Mouse (Mus musculus) ES-Bruce4 (cell line): ENCODE data around the gene 4930452B06Rik. TPM values are rescaled to one million over a fixed set of nuclear protein-coding genes. Genes with fewer than 3 reads are reported as not detected.

Experiments
- H3K27ac ChIP-seq: 2 replicates; pipeline ENCODE4 v1.5.1; 2012; ENCODE audit warnings: low read length, inconsistent platforms; ENCODE audit not compliant: insufficient read depth
- H3K27me3 ChIP-seq: 2 replicates; pipeline ENCODE4 v1.6.1; 2012; ENCODE audit warnings: mild to moderate bottlenecking, low read length, inconsistent platforms; ENCODE audit not compliant: control insufficient read depth, poor library complexity, insufficient read depth, severe bottlenecking
- H3K36me3 ChIP-seq: 2 replicates; pipeline ENCODE4 v1.6.1; 2012; ENCODE audit warnings: inconsistent platforms, mild to moderate bottlenecking, low read length, moderate library complexity; ENCODE audit not compliant: control insufficient read depth, poor library complexity, insufficient read depth, severe bottlenecking
- H3K4me1 ChIP-seq: one replicate; pipeline ENCODE4 v1.8.1; 2011; ENCODE audit warnings: low read length; ENCODE audit not compliant: control insufficient read depth, insufficient read depth
- H3K4me3 ChIP-seq: 2 replicates; pipeline ENCODE4 v1.5.1; 2011; ENCODE audit warnings: low read depth, mild to moderate bottlenecking, low read length
- H3K9ac ChIP-seq: 2 replicates; pipeline ENCODE4 v1.6.1; 2012; ENCODE audit warnings: low read depth, mild to moderate bottlenecking, inconsistent platforms; ENCODE audit not compliant: poor library complexity, severe bottlenecking
- H3K9me3 ChIP-seq: replicated peaks from 2 replicates; pipeline ENCODE4 v1.6.1; 2012; ENCODE audit warnings: mild to moderate bottlenecking, low read length, inconsistent platforms; ENCODE audit not compliant: control insufficient read depth, poor library complexity, insufficient read depth, severe bottlenecking
- CTCF ChIP-seq: IDR thresholded peaks from one replicate; pipeline ENCODE4 v1.8.1; 2011; ENCODE audit warnings: low read depth, low read length
- EP300 ChIP-seq: IDR thresholded peaks from 2 replicates; pipeline ENCODE4 v1.6.1; 2011; ENCODE audit warnings: low read depth, low read length; ENCODE audit not compliant: insufficient read depth
- POLR2A ChIP-seq: IDR thresholded peaks from one replicate; pipeline ENCODE4 v1.8.1; 2011; ENCODE audit warnings: low read length; ENCODE audit not compliant: insufficient read depth
- polyA plus RNA-seq: library from polyadenylated mRNA; stranded (reverse); fragments of >200 nt; gene quantifications from 2 replicates; pipeline ENCODE4 v1.2.4, GENCODE M21; 2011; ENCODE audit warnings: low read depth; ENCODE audit not compliant: missing spikeins, insufficient read depth, insufficient read length

Gene 4930452B06Rik
- polyA plus RNA-seq, 1 experiment: 16.5 TPM

DNA sequence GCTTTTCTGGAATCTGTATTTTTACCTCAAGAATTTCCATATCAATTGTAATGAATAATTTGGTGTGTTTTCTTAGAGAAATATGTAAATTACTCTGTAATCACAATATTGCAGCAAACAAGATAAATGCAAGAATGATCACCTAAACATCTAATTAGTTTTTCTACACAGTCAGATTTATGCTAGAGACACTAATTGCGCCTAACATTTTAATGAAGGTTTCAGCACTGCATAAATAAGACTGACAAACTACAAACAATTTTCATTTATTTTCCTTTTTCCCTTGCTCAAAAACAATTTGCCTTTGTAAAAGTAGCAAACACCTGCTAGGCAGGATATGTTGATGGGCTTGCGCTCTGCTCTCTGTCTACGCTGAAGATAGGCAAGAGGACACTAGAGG is 152.0 kb downstream of the 4930452B06Rik start:
- H3K36me3 ChIP-seq: no peaks in the 10 kb centered on the region
- no peak overlapping the region for H3K9ac ChIP-seq
- H3K4me3 ChIP-seq: no peak overlapping the region
- no peaks in the 10 kb centered on the region for H3K4me1 ChIP-seq
- no peak for TF ChIP-seq POLR2A
- TF ChIP-seq CTCF: no peak
- TF ChIP-seq EP300: no peak
- H3K9me3 ChIP-seq: no peaks in the 10 kb centered on the region
- no peak overlapping the region for H3K27ac ChIP-seq
- H3K27me3 ChIP-seq: no peaks in the 10 kb centered on the region

DNA sequence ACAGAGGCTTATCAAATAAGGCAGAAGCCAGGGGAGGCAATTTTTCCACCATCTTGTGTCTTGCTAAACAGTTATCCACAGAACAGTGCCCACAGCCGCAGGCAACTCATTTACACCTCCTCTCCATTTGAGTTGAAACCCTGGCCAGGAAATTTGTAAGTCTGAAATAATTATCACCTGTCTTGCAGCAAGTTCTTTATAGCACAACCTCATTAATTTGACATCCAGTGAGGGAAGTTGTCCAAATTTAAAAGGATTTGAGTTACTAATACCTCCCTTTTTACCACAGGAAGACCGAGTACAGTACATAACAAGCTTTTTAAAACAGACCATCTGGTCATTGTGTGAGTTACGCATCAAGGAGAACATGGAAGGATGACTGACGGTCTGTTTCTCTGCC is 154.8 kb downstream of the 4930452B06Rik start:
- Histone ChIP-seq H3K4me3 (no peak overlapping the region), H3K36me3 (no peaks in the 10 kb centered on the region), H3K9me3 (no peaks in the 10 kb centered on the region), H3K9ac (no peak overlapping the region), H3K27ac (no peak overlapping the region), H3K4me1 (no peaks in the 10 kb centered on the region), H3K27me3 (no peaks in the 10 kb centered on the region)
- TF ChIP-seq EP300 (no peak), CTCF (no peak), POLR2A (no peak)

- Histone ChIP-seq H3K27ac (no peak overlapping the region), H3K9ac (no peak overlapping the region), H3K4me1 (no peaks in the 10 kb centered on the region), H3K27me3 (no peaks in the 10 kb centered on the region), H3K4me3 (no peak overlapping the region), H3K36me3 (no peaks in the 10 kb centered on the region), H3K9me3 (no peaks in the 10 kb centered on the region)
- no peak for TF ChIP-seq POLR2A
- no peak for TF ChIP-seq CTCF
- TF ChIP-seq EP300: no peak
These were observed 155.6 kb downstream of the 4930452B06Rik start for GRCm38 (mm10) chr14:8510288-8510959.

DNA sequence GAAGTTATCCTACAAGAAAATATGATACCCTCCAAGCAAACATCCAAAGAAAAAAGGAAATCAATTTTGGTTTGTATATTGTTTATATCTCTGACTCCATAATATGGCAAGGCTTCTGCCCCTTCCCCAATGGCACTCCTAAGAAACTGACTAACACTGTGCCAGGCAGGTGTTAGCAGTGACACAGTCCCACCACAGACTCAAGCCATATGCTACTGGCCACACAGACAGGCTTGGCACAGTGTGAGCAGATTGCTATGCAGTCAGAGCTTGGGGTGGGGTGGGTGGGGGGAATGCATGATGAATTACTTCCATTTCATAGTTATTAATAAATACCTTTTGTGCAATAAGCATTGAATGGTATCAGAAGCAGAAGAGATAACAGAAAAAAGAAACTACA is 157.4 kb downstream of the 4930452B06Rik start:
- Histone ChIP-seq H3K36me3 (no peaks in the 10 kb centered on the region), H3K9ac (no peak overlapping the region), H3K4me3 (no peak overlapping the region), H3K9me3 (no peaks in the 10 kb centered on the region), H3K27ac (no peak overlapping the region), H3K27me3 (no peaks in the 10 kb centered on the region), H3K4me1 (no peaks in the 10 kb centered on the region)
- TF ChIP-seq EP300 (no peak), CTCF (no peak), POLR2A (no peak)

GRCm38 (mm10) chr14:8504206-8504605 is 161.8 kb downstream of the 4930452B06Rik start:
- TF ChIP-seq CTCF (no peak), EP300 (no peak), POLR2A (no peak)
- no peak overlapping the region for H3K9ac ChIP-seq

DNA sequence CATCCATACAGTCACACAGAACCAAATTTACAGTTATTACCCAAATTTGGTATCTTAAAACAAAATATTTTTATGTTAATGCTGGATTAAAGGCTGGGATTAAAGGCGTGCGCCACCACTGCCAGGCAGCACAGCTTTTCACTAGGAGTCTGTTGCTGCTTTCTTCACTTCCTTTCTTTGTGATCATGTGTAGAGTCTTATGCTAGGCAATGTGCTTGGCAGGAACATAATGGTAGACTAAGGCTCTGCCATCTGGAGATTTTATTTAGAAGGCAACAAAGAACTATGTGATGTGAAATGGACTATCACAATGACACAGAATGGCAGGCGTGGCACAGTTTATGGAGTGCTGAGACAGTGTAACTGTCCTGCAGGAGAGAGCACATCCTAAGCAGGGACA is 162.7 kb downstream of the 4930452B06Rik start:
- H3K4me1 ChIP-seq: no peaks in the 10 kb centered on the region
- no peak overlapping the region for H3K4me3 ChIP-seq
- no peak for TF ChIP-seq CTCF
- no peak for TF ChIP-seq POLR2A
- H3K9ac ChIP-seq: no peak overlapping the region
- H3K36me3 ChIP-seq: no peaks in the 10 kb centered on the region
- no peak overlapping the region for H3K27ac ChIP-seq
- no peaks in the 10 kb centered on the region for H3K27me3 ChIP-seq
- no peaks in the 10 kb centered on the region for H3K9me3 ChIP-seq

More at GRCm38 (mm10) chr14:8504206-8504605, 161.8 kb downstream of the 4930452B06Rik start:
- H3K27ac ChIP-seq: no peak overlapping the region
- H3K4me3 ChIP-seq: no peak overlapping the region
- H3K9me3 ChIP-seq: no peaks in the 10 kb centered on the region
- H3K4me1 ChIP-seq: no peaks in the 10 kb centered on the region
- H3K27me3 ChIP-seq: no peaks in the 10 kb centered on the region
- H3K36me3 ChIP-seq: no peaks in the 10 kb centered on the region
